Mouse (Mus musculus): Measurements from ENCODE around the gene Mb. TPM values are rescaled to one million over a fixed set of nuclear protein-coding genes. Genes with fewer than 3 reads are reported as not detected.
A peak's percentile ranks its signal among the peaks of the same experiment; 100 is the strongest.

Mb gene
- polyA plus RNA-seq, 1 experiment from 2014 or later = 977 TPM

GRCm38 (mm10) chr15:77085818-77086217, 35.3 kb upstream of the Mb start:
- no peaks in the 10 kb centered on the region for H3K27me3 ChIP-seq (ENCODE audit: control insufficient read depth, insufficient read depth, low read length)
- H3K9me3 ChIP-seq (replicated peaks; ENCODE audit: control insufficient read depth, low read length) = no peaks in the 10 kb centered on the region
- no peak overlapping the region; the same call in 1 of the 2 replicates for H3K4me2 ChIP-seq (ENCODE audit: low read depth, low read length)
- 0 out of 2 replicates have a peak overlapping the region, but pooled peaks have one; percentile 52 for H3K9ac ChIP-seq (ENCODE audit: low read length)
- ATAC-seq (replicated peaks; ENCODE audit: extremely low read depth, insufficient read depth, low FRiP score) = peak; percentile 81
- no peak overlapping the region for H3K4me3 ChIP-seq (ENCODE audit: low read length)
- peak overlapping the region; percentile 91 for H3K27ac ChIP-seq (ENCODE audit: low read length)
- H3K4me1 ChIP-seq (ENCODE audit: control insufficient read depth, insufficient read depth, low read length) = peaks cover 31% of the 10 kb centered on the region
- 48% methylated on average over 7 of the region's 7 CpGs for WGBS
- peaks cover 24% of the 10 kb centered on the region for H3K36me3 ChIP-seq (ENCODE audit: control insufficient read depth, insufficient read depth)

- Histone ChIP-seq H3K4me2 (ENCODE audit: low read depth, low read length) (no peak overlapping the region), H3K9me3 (replicated peaks; ENCODE audit: control insufficient read depth, low read length) (no peaks in the 10 kb centered on the region), H3K27ac (ENCODE audit: low read length) (no peak overlapping the region), H3K4me1 (ENCODE audit: control insufficient read depth, insufficient read depth, low read length) (peaks cover 11% of the 10 kb centered on the region), H3K9ac (ENCODE audit: low read length) (no peak overlapping the region), H3K4me3 (ENCODE audit: low read length) (no peak overlapping the region), H3K36me3 (ENCODE audit: control insufficient read depth, insufficient read depth) (peaks cover 41% of the 10 kb centered on the region), H3K27me3 (ENCODE audit: control insufficient read depth, insufficient read depth, low read length) (no peaks in the 10 kb centered on the region)
- whole genome bisulfite sequencing = 80% methylated on average over 5 of the region's 5 CpGs
- ATAC-seq (replicated peaks; ENCODE audit: extremely low read depth, insufficient read depth, low FRiP score) = no peak
These were observed 31.0 kb upstream of the Mb start for GRCm38 (mm10) chr15:77081454-77081853.

GRCm38 (mm10) chr15:77080684-77081254, 30.3 kb upstream of the Mb start:
- H3K36me3 ChIP-seq (ENCODE audit: control insufficient read depth, insufficient read depth) = peaks cover 44% of the 10 kb centered on the region

GRCm38 (mm10) chr15:77079890-77080361, 29.5 kb upstream of the Mb start:
- 81% methylated on average over 11 of the region's 11 CpGs for WGBS
- Histone ChIP-seq H3K4me2 (ENCODE audit: low read depth, low read length) (no peak overlapping the region), H3K27ac (ENCODE audit: low read length) (no peak overlapping the region), H3K27me3 (ENCODE audit: control insufficient read depth, insufficient read depth, low read length) (no peaks in the 10 kb centered on the region), H3K36me3 (ENCODE audit: control insufficient read depth, insufficient read depth) (peaks cover 46% of the 10 kb centered on the region), H3K9ac (ENCODE audit: low read length) (no peak overlapping the region), H3K4me1 (ENCODE audit: control insufficient read depth, insufficient read depth, low read length) (no peaks in the 10 kb centered on the region), H3K4me3 (ENCODE audit: low read length) (no peak overlapping the region), H3K9me3 (replicated peaks; ENCODE audit: control insufficient read depth, low read length) (no peaks in the 10 kb centered on the region)
- no peak for ATAC-seq (replicated peaks; ENCODE audit: extremely low read depth, insufficient read depth, low FRiP score)

More at GRCm38 (mm10) chr15:77080684-77081254, 30.3 kb upstream of the Mb start:
- H3K4me2 ChIP-seq (ENCODE audit: low read depth, low read length) = no peak overlapping the region
- peak overlapping the region; percentile 32; the same call in 1 of the 2 replicates for H3K27ac ChIP-seq (ENCODE audit: low read length)
- H3K4me3 ChIP-seq (ENCODE audit: low read length) = no peak overlapping the region
- 0 out of 2 replicates have a peak, but pooled peaks have one; percentile 41 for ATAC-seq (replicated peaks; ENCODE audit: extremely low read depth, insufficient read depth, low FRiP score)
- 75% methylated on average over 14 of the region's 14 CpGs for WGBS
- H3K9me3 ChIP-seq (replicated peaks; ENCODE audit: control insufficient read depth, low read length) = no peaks in the 10 kb centered on the region
- no peaks in the 10 kb centered on the region for H3K27me3 ChIP-seq (ENCODE audit: control insufficient read depth, insufficient read depth, low read length)
- peaks cover 7% of the 10 kb centered on the region for H3K4me1 ChIP-seq (ENCODE audit: control insufficient read depth, insufficient read depth, low read length)
- H3K9ac ChIP-seq (ENCODE audit: low read length) = no peak overlapping the region

- ATAC-seq (replicated peaks; ENCODE audit: extremely low read depth, insufficient read depth, low FRiP score) = no peak
- Histone ChIP-seq H3K36me3 (ENCODE audit: control insufficient read depth, insufficient read depth) (peaks cover 43% of the 10 kb centered on the region), H3K4me1 (ENCODE audit: control insufficient read depth, insufficient read depth, low read length) (no peaks in the 10 kb centered on the region), H3K27me3 (ENCODE audit: control insufficient read depth, insufficient read depth, low read length) (no peaks in the 10 kb centered on the region), H3K4me2 (ENCODE audit: low read depth, low read length) (no peak overlapping the region), H3K4me3 (ENCODE audit: low read length) (no peak overlapping the region), H3K27ac (ENCODE audit: low read length) (no peak overlapping the region), H3K9ac (ENCODE audit: low read length) (no peak overlapping the region), H3K9me3 (replicated peaks; ENCODE audit: control insufficient read depth, low read length) (no peaks in the 10 kb centered on the region)
- 83% methylated on average over 14 of the region's 14 CpGs for WGBS
These were observed 28.9 kb upstream of the Mb start for GRCm38 (mm10) chr15:77079256-77079822.

GRCm38 (mm10) chr15:77078786-77079185, 28.3 kb upstream of the Mb start:
- Histone ChIP-seq H3K9ac (ENCODE audit: low read length) (no peak overlapping the region), H3K4me3 (ENCODE audit: low read length) (no peak overlapping the region), H3K9me3 (replicated peaks; ENCODE audit: control insufficient read depth, low read length) (no peaks in the 10 kb centered on the region), H3K27ac (ENCODE audit: low read length) (no peak overlapping the region), H3K4me2 (ENCODE audit: low read depth, low read length) (no peak overlapping the region), H3K4me1 (ENCODE audit: control insufficient read depth, insufficient read depth, low read length) (no peaks in the 10 kb centered on the region), H3K36me3 (ENCODE audit: control insufficient read depth, insufficient read depth) (peaks cover 40% of the 10 kb centered on the region), H3K27me3 (ENCODE audit: control insufficient read depth, insufficient read depth, low read length) (no peaks in the 10 kb centered on the region)
- ATAC-seq (replicated peaks; ENCODE audit: extremely low read depth, insufficient read depth, low FRiP score) = no peak
- 81% methylated on average over 3 of the region's 3 CpGs for WGBS

- Histone ChIP-seq H3K9ac (ENCODE audit: low read length) (no peak overlapping the region), H3K9me3 (replicated peaks; ENCODE audit: control insufficient read depth, low read length) (no peaks in the 10 kb centered on the region), H3K36me3 (ENCODE audit: control insufficient read depth, insufficient read depth) (peaks cover 37% of the 10 kb centered on the region), H3K4me2 (ENCODE audit: low read depth, low read length) (no peak overlapping the region), H3K27me3 (ENCODE audit: control insufficient read depth, insufficient read depth, low read length) (no peaks in the 10 kb centered on the region), H3K4me3 (ENCODE audit: low read length) (no peak overlapping the region), H3K4me1 (ENCODE audit: control insufficient read depth, insufficient read depth, low read length) (no peaks in the 10 kb centered on the region), H3K27ac (ENCODE audit: low read length) (no peak overlapping the region)
- WGBS = 91% methylated on average over 9 of the region's 9 CpGs
- ATAC-seq (replicated peaks; ENCODE audit: extremely low read depth, insufficient read depth, low FRiP score) = no peak
These were observed 27.4 kb upstream of the Mb start for GRCm38 (mm10) chr15:77077906-77078305.

GRCm38 (mm10) chr15:77076523-77076922, 26.1 kb upstream of the Mb start:
- H3K36me3 ChIP-seq (ENCODE audit: control insufficient read depth, insufficient read depth) = peaks cover 30% of the 10 kb centered on the region
- no peak for ATAC-seq (replicated peaks; ENCODE audit: extremely low read depth, insufficient read depth, low FRiP score)
- H3K9me3 ChIP-seq (replicated peaks; ENCODE audit: control insufficient read depth, low read length) = no peaks in the 10 kb centered on the region
- WGBS = 71% methylated on average over 3 of the region's 3 CpGs
- H3K4me3 ChIP-seq (ENCODE audit: low read length) = no peak overlapping the region
- H3K27ac ChIP-seq (ENCODE audit: low read length) = no peak overlapping the region
- H3K4me2 ChIP-seq (ENCODE audit: low read depth, low read length) = no peak overlapping the region
- no peak overlapping the region for H3K9ac ChIP-seq (ENCODE audit: low read length)
- H3K27me3 ChIP-seq (ENCODE audit: control insufficient read depth, insufficient read depth, low read length) = no peaks in the 10 kb centered on the region
- H3K4me1 ChIP-seq (ENCODE audit: control insufficient read depth, insufficient read depth, low read length) = peaks cover 4% of the 10 kb centered on the region; the same call in 1 of the 2 replicates

- H3K36me3 ChIP-seq (ENCODE audit: control insufficient read depth, insufficient read depth) = peaks cover 19% of the 10 kb centered on the region
- H3K27ac ChIP-seq (ENCODE audit: low read length) = no peak overlapping the region
- ATAC-seq (replicated peaks; ENCODE audit: extremely low read depth, insufficient read depth, low FRiP score) = no peak
- H3K4me3 ChIP-seq (ENCODE audit: low read length) = no peak overlapping the region
- no peak overlapping the region for H3K4me2 ChIP-seq (ENCODE audit: low read depth, low read length)
- H3K27me3 ChIP-seq (ENCODE audit: control insufficient read depth, insufficient read depth, low read length) = no peaks in the 10 kb centered on the region
- H3K9me3 ChIP-seq (replicated peaks; ENCODE audit: control insufficient read depth, low read length) = no peaks in the 10 kb centered on the region
- 80% methylated on average over 4 of the region's 4 CpGs for WGBS
- H3K9ac ChIP-seq (ENCODE audit: low read length) = no peak overlapping the region
- peaks cover 17% of the 10 kb centered on the region for H3K4me1 ChIP-seq (ENCODE audit: control insufficient read depth, insufficient read depth, low read length)
These were observed 22.2 kb upstream of the Mb start for GRCm38 (mm10) chr15:77072556-77073163.
